Mouse (Mus musculus) midbrain, embryonic 11.5 days (tissue): ENCODE results near the gene Arhgap28. TPM values are rescaled to one million over a fixed set of nuclear protein-coding genes. Genes with fewer than 3 reads are reported as not detected.

Experiments
- ATAC-seq: fragments of 200-750 bp; cut with Nextera tagmentation; 2 replicates; pipeline ENCODE4 v1.8.0; 2017; ENCODE audit warnings: moderate TSS enrichment, moderate library complexity; ENCODE audit not compliant: low FRiP score
- DNase-seq: peaks from one replicate; pipeline ENCODE4 v3.0.0; 2015; ENCODE audit warnings: low spot score; ENCODE audit errors: missing footprints
- H3K27ac ChIP-seq: fragments of 300-500 bp; sonication (generic); 2 replicates; pipeline ENCODE4 v1.5.1; 2014; ENCODE audit warnings: low read depth, low read length
- H3K27me3 ChIP-seq: fragments of 300-500 bp; sonication (generic); 2 replicates; pipeline ENCODE4 v1.6.1; 2014; ENCODE audit warnings: mild to moderate bottlenecking, low read length, moderate library complexity, mixed read lengths; ENCODE audit not compliant: control insufficient read depth, insufficient read depth
- H3K36me3 ChIP-seq: fragments of 300-500 bp; sonication (generic); 2 replicates; pipeline ENCODE4 v1.6.1; 2014; ENCODE audit warnings: mild to moderate bottlenecking, low read length, moderate library complexity, mixed read lengths; ENCODE audit not compliant: control insufficient read depth, insufficient read depth
- H3K4me1 ChIP-seq: fragments of 300-500 bp; sonication (generic); 2 replicates; pipeline ENCODE4 v1.6.1; 2014; ENCODE audit warnings: low read length; ENCODE audit not compliant: control insufficient read depth, insufficient read depth
- H3K4me2 ChIP-seq: fragments of 300-500 bp; sonication (generic); 2 replicates; pipeline ENCODE4 v1.6.1; 2014; ENCODE audit warnings: mild to moderate bottlenecking, moderate library complexity
- H3K4me3 ChIP-seq: fragments of 300-500 bp; sonication (generic); 2 replicates; pipeline ENCODE4 v1.5.1; 2014; ENCODE audit warnings: low read depth, low read length
- H3K9ac ChIP-seq: fragments of 300-500 bp; sonication (generic); 2 replicates; pipeline ENCODE4 v1.6.1; 2014; ENCODE audit warnings: low read length
- H3K9me3 ChIP-seq: fragments of 300-500 bp; sonication (generic); 2 replicates; pipeline ENCODE4 v1.6.1; 2016; ENCODE audit warnings: low read length; ENCODE audit not compliant: control insufficient read depth
- WGBS: fragments of 180-500 bp; shearing (Covaris S2); extraction: QIAGEN DNeasy Blood & Tissue Kit; methylation state at CpG from one replicate; pipeline ENCODE4 v1.1.7; 2014; 5-methylcytosine and 5-hydroxymethylcytosine counted together
- polyA plus RNA-seq: library from polyadenylated mRNA; unstranded; fragments of >200 nt; fragmentation: Nextera tagmentation; extraction: Ambion mirVana; gene quantifications from 2 replicates; pipeline ENCODE4 v1.2.1, GENCODE M21; 2014

Gene Arhgap28
- polyA plus RNA-seq = 21.7 and 28.9 TPM in 2 replicates

GRCm38 (mm10) chr17:68003741-68004560 lies at the start of gene Arhgap28:
Gene Arhgap28 (minus strand): TSS chr17:68004120.
- DNase-seq (peak; percentile 99), ATAC-seq (peak; percentile 96)
- peak within 1 kb of the TSS; percentile 71 for H3K4me2 ChIP-seq
- under 1% methylated on average over 64 of the region's 65 CpGs for WGBS
- H3K9me3 ChIP-seq = no peaks in the 10 kb centered on the region
- no peaks in the 10 kb centered on the region for H3K36me3 ChIP-seq
- H3K27ac ChIP-seq = peak within 1 kb of the TSS; percentile 48; the same call in 1 of the 2 replicates
- peak within 1 kb of the TSS; percentile 66 for H3K4me3 ChIP-seq
- no peaks in the 10 kb centered on the region for H3K27me3 ChIP-seq
- H3K4me1 ChIP-seq = no peaks in the 10 kb centered on the region; the same call in 1 of the 2 replicates
- H3K9ac ChIP-seq = peak within 1 kb of the TSS; percentile 77

GRCm38 (mm10) chr17:68046341-68046675 lies 42.4 kb upstream of the Arhgap28 start:
- ATAC-seq (no peak), DNase-seq (no peak)

GRCm38 (mm10) chr17:68045655-68046340 lies 41.9 kb upstream of the Arhgap28 start:
- DNase-seq = no peak
- H3K9ac ChIP-seq = no peak overlapping the region
- no peak for ATAC-seq
- no peak overlapping the region for H3K27ac ChIP-seq
- no peaks in the 10 kb centered on the region for H3K9me3 ChIP-seq
- WGBS = 77% methylated on average over 8 of the region's 8 CpGs
- no peak overlapping the region for H3K4me3 ChIP-seq
- H3K27me3 ChIP-seq = no peaks in the 10 kb centered on the region
- no peak overlapping the region for H3K4me2 ChIP-seq
- H3K36me3 ChIP-seq = no peaks in the 10 kb centered on the region
- H3K4me1 ChIP-seq = no peaks in the 10 kb centered on the region

More at GRCm38 (mm10) chr17:68046341-68046675, 42.4 kb upstream of the Arhgap28 start:
- Histone ChIP-seq H3K36me3 (no peaks in the 10 kb centered on the region), H3K4me1 (no peaks in the 10 kb centered on the region), H3K4me2 (no peak overlapping the region), H3K27ac (no peak overlapping the region), H3K9ac (no peak overlapping the region), H3K4me3 (no peak overlapping the region), H3K27me3 (no peaks in the 10 kb centered on the region), H3K9me3 (no peaks in the 10 kb centered on the region)
- WGBS = 84% methylated on average over 7 of the region's 7 CpGs

GRCm38 (mm10) chr17:68042377-68042776 lies 38.5 kb upstream of the Arhgap28 start:
- Histone ChIP-seq H3K27ac (no peak overlapping the region), H3K27me3 (no peaks in the 10 kb centered on the region), H3K4me3 (no peak overlapping the region), H3K36me3 (no peaks in the 10 kb centered on the region), H3K9ac (no peak overlapping the region), H3K9me3 (no peaks in the 10 kb centered on the region), H3K4me1 (no peaks in the 10 kb centered on the region), H3K4me2 (no peak overlapping the region)
- no peak for DNase-seq
- 89% methylated on average over 4 of the region's 4 CpGs for WGBS
- no peak for ATAC-seq

- Histone ChIP-seq H3K9me3 (no peaks in the 10 kb centered on the region), H3K9ac (no peak overlapping the region), H3K4me2 (no peak overlapping the region), H3K4me1 (no peaks in the 10 kb centered on the region), H3K27ac (no peak overlapping the region), H3K27me3 (no peaks in the 10 kb centered on the region), H3K4me3 (no peak overlapping the region), H3K36me3 (no peaks in the 10 kb centered on the region)
- DNase-seq (peak; percentile 73), ATAC-seq (no peak)
- WGBS = 92% methylated on average over 1 of the region's 1 CpGs
Observed at GRCm38 (mm10) chr17:68037011-68037410, 33.1 kb upstream of the Arhgap28 start.

- no peaks in the 10 kb centered on the region for H3K27me3 ChIP-seq
- DNase-seq = no peak
- WGBS = 85% methylated on average over 5 of the region's 5 CpGs
- no peak overlapping the region for H3K4me3 ChIP-seq
- H3K9ac ChIP-seq = no peak overlapping the region
- H3K4me1 ChIP-seq = no peaks in the 10 kb centered on the region
- H3K4me2 ChIP-seq = no peak overlapping the region
- ATAC-seq = no peak
- H3K9me3 ChIP-seq = no peaks in the 10 kb centered on the region
- no peaks in the 10 kb centered on the region for H3K36me3 ChIP-seq
- H3K27ac ChIP-seq = no peak overlapping the region
Observed at GRCm38 (mm10) chr17:68029495-68029894, 25.6 kb upstream of the Arhgap28 start.

GRCm38 (mm10) chr17:68028519-68028918 lies 24.6 kb upstream of the Arhgap28 start:
- no peak for ATAC-seq

GRCm38 (mm10) chr17:68024327-68024726 lies 20.4 kb upstream of the Arhgap28 start:
- DNase-seq (no peak), ATAC-seq (no peak)
- no peaks in the 10 kb centered on the region for H3K4me1 ChIP-seq
- H3K27ac ChIP-seq = no peak overlapping the region
- no peak overlapping the region for H3K9ac ChIP-seq
- 85% methylated on average over 7 of the region's 7 CpGs for WGBS
- no peak overlapping the region for H3K4me2 ChIP-seq
- H3K27me3 ChIP-seq = no peaks in the 10 kb centered on the region
- H3K36me3 ChIP-seq = no peaks in the 10 kb centered on the region
- no peak overlapping the region for H3K4me3 ChIP-seq
- no peaks in the 10 kb centered on the region for H3K9me3 ChIP-seq

More at GRCm38 (mm10) chr17:68028519-68028918, 24.6 kb upstream of the Arhgap28 start:
- H3K4me1 ChIP-seq = no peaks in the 10 kb centered on the region
- DNase-seq = no peak
- no peaks in the 10 kb centered on the region for H3K27me3 ChIP-seq
- H3K9me3 ChIP-seq = no peaks in the 10 kb centered on the region
- no peak overlapping the region for H3K27ac ChIP-seq
- H3K4me3 ChIP-seq = no peak overlapping the region
- no peak overlapping the region for H3K9ac ChIP-seq
- 83% methylated on average over 4 of the region's 4 CpGs for WGBS
- H3K36me3 ChIP-seq = no peaks in the 10 kb centered on the region
- no peak overlapping the region for H3K4me2 ChIP-seq

- H3K36me3 ChIP-seq = no peaks in the 10 kb centered on the region
- H3K4me1 ChIP-seq = no peaks in the 10 kb centered on the region
- 87% methylated on average over 15 of the region's 15 CpGs for WGBS
- H3K4me3 ChIP-seq = no peak overlapping the region
- no peaks in the 10 kb centered on the region for H3K9me3 ChIP-seq
- no peaks in the 10 kb centered on the region for H3K27me3 ChIP-seq
- no peak overlapping the region for H3K4me2 ChIP-seq
- no peak for DNase-seq
- H3K9ac ChIP-seq = no peak overlapping the region
- no peak for ATAC-seq
- H3K27ac ChIP-seq = no peak overlapping the region
Observed at GRCm38 (mm10) chr17:68019466-68020065, 15.6 kb upstream of the Arhgap28 start.
